Comparison of ENCODE assay signal across 9 mouse cellular contexts in genomic region chr6:117687045-117687444, GRCm38 (mm10).
DNase-seq lines count a peak whose midpoint lies in the region; ATAC-seq and TF ChIP-seq lines count a peak whose summit lies in the region.
"Had no signal": no experiment of that assay in that cellular context is flagged by ENCODE, and none has a peak within 500 bp of the region (broad histone marks: within the 10 kb centered on the region; RNA-seq: fewer than 3 reads in every experiment).

No protein-coding gene starts in this region.

- H3K4me2 ChIP-seq in kidney, postnatal 0 days (ENCODE audit: low read length): no peak overlapping the region
- no peak overlapping the region for H3K4me2 ChIP-seq in forebrain, embryonic 14.5 days (ENCODE audit: low read length)
- H3K4me2 ChIP-seq: stomach, embryonic 15.5 days had no signal

- no peak overlapping the region for H3K4me3 ChIP-seq in kidney, postnatal 0 days (replicated peaks; ENCODE audit: low read depth, low read length)
- no peak overlapping the region for H3K4me3 ChIP-seq in small intestine, adult 2 months (ENCODE audit: low read depth, low read length)
- H3K4me3 ChIP-seq in forebrain, embryonic 14.5 days (ENCODE audit: low read depth, low read length): no peak overlapping the region
- no peak overlapping the region for H3K4me3 ChIP-seq in midbrain, embryonic 10.5 days
- H3K4me3 ChIP-seq: erythroblast, embryonic 14.5 days; stomach, embryonic 15.5 days had no signal

- no peak overlapping the region for H3K9ac ChIP-seq in kidney, postnatal 0 days (ENCODE audit: low read depth, low read length)
- H3K9ac ChIP-seq in forebrain, embryonic 14.5 days (ENCODE audit: low read length): no peak overlapping the region
- H3K9ac ChIP-seq: stomach, embryonic 15.5 days had no signal

- peak; percentile 34 for DNase-seq in right cerebral cortex, postnatal 4 days
- DNase-seq in right cerebral cortex, postnatal 10 days (ENCODE audit: low spot score in 2 of 2): no peak
- DNase-seq in adrenal gland, postnatal 14 days: peak; percentile 73
- DNase-seq in kidney, postnatal 0 days (ENCODE audit: low spot score): no peak
- no peak for DNase-seq in forebrain, embryonic 14.5 days (ENCODE audit: low spot score)
- DNase-seq in midbrain, embryonic 10.5 days (ENCODE audit: low spot score): no peak

- H3K9me3 ChIP-seq in kidney, postnatal 0 days (replicated peaks; ENCODE audit: low read length): no peaks in the 10 kb centered on the region
- H3K9me3 ChIP-seq in forebrain, embryonic 14.5 days (replicated peaks; ENCODE audit: control insufficient read depth, low read length): no peaks in the 10 kb centered on the region
- H3K9me3 ChIP-seq in midbrain, embryonic 10.5 days (replicated peaks): no peaks in the 10 kb centered on the region
- H3K9me3 ChIP-seq: stomach, embryonic 15.5 days had no signal

- H3K27me3 ChIP-seq in kidney, postnatal 0 days (ENCODE audit: insufficient read depth, low read length): no peaks in the 10 kb centered on the region
- no peaks in the 10 kb centered on the region for H3K27me3 ChIP-seq in small intestine, adult 2 months (ENCODE audit: control insufficient read depth, insufficient read depth, low read length)
- no peaks in the 10 kb centered on the region for H3K27me3 ChIP-seq in forebrain, embryonic 14.5 days (replicated peaks; ENCODE audit: control insufficient read depth, insufficient read depth, low read length)
- no peaks in the 10 kb centered on the region for H3K27me3 ChIP-seq in midbrain, embryonic 10.5 days (ENCODE audit: low read depth, poor library complexity, severe bottlenecking)
- H3K27me3 ChIP-seq: stomach, embryonic 15.5 days had no signal

- H3K36me3 ChIP-seq in kidney, postnatal 0 days (ENCODE audit: insufficient read depth, low read length): no peaks in the 10 kb centered on the region
- H3K36me3 ChIP-seq in small intestine, adult 2 months (ENCODE audit: control insufficient read depth, insufficient read depth, low read length): no peaks in the 10 kb centered on the region
- H3K36me3 ChIP-seq in forebrain, embryonic 14.5 days (ENCODE audit: control insufficient read depth, insufficient read depth, low read length): no peaks in the 10 kb centered on the region
- no peaks in the 10 kb centered on the region for H3K36me3 ChIP-seq in midbrain, embryonic 10.5 days
- H3K36me3 ChIP-seq: stomach, embryonic 15.5 days had no signal

- ATAC-seq in kidney, postnatal 0 days (replicated peaks; ENCODE audit: low FRiP score, low read depth): no peak
- no peak for ATAC-seq in forebrain, embryonic 14.5 days

- 0 out of 2 replicates have a peak, but pooled peaks cover 4% of the 10 kb centered on the region for H3K4me1 ChIP-seq in kidney, postnatal 0 days (replicated peaks; ENCODE audit: insufficient read depth, low read length)
- H3K4me1 ChIP-seq in small intestine, adult 2 months (ENCODE audit: control insufficient read depth, insufficient read depth, insufficient read length, low read length): no peaks in the 10 kb centered on the region
- H3K4me1 ChIP-seq in forebrain, embryonic 14.5 days (ENCODE audit: control insufficient read depth, insufficient read depth, low read length): no peaks in the 10 kb centered on the region
- H3K4me1 ChIP-seq in midbrain, embryonic 10.5 days: no peaks in the 10 kb centered on the region

- H3K27ac ChIP-seq in kidney, postnatal 0 days: no peak overlapping the region
- H3K27ac ChIP-seq in small intestine, adult 2 months (ENCODE audit: insufficient read depth, low read depth, low read length): no peak overlapping the region
- no peak overlapping the region for H3K27ac ChIP-seq in forebrain, embryonic 14.5 days (ENCODE audit: low read depth, low read length)
- H3K27ac ChIP-seq in midbrain, embryonic 10.5 days (replicated peaks): no peak overlapping the region
- H3K27ac ChIP-seq: stomach, embryonic 15.5 days had no signal

- TF ChIP-seq POLR2A in small intestine, adult 2 months (IDR thresholded peaks at IDR 0.05; ENCODE audit: low read depth, low read length): no peak

- 82% methylated on average over 2 of the region's 2 CpGs for WGBS in kidney, postnatal 0 days
- 73% methylated on average over 2 of the region's 2 CpGs for WGBS in small intestine, adult 2 months
- 94% methylated on average over 2 of the region's 2 CpGs for WGBS in forebrain, embryonic 14.5 days
- WGBS in midbrain, embryonic 10.5 days: 80% methylated on average over 2 of the region's 2 CpGs

- peak; percentile 67 for TF ChIP-seq CTCF in kidney, postnatal 0 days (IDR thresholded peaks at IDR 0.05; ENCODE audit: low read depth)
- TF ChIP-seq CTCF in small intestine, adult 2 months (IDR thresholded peaks at IDR 0.05; ENCODE audit: extremely low read depth, insufficient read length, insufficient replicate concordance, low read depth, low read length): peak; percentile 43; the same call in 1 of the 2 replicates

Comparison
In these comparisons a context has a peak if more than half of its experiments do, and no peak if none do; other contexts are left out.
1. DNase-seq: peak in right cerebral cortex, postnatal 4 days (single experiment) and adrenal gland, postnatal 14 days (single experiment); none in right cerebral cortex, postnatal 10 days (0 of 2), kidney, postnatal 0 days (single experiment), forebrain, embryonic 14.5 days (single experiment) and midbrain, embryonic 10.5 days (single experiment).